8 mouse cellular contexts compared by ENCODE assay signal in the genomic region with DNA sequence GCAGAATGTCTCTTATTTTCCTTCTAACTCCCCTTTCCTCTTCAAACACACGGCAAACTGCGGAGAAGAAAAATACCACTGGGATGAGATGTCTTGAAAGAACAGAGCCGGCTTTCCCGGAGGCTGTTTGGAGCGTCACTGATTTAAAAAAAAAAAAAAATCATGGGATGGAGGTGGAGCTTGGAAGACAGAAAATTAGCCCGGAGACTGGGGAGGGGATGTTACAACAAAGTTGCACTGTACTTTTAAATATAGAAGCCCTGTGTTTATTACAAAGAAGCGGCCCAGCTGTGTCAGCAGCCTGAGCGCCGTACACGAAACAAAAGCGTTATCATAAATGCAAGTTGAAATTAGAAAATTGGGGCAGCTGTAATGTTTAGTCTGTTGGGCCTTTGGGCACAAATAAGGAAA. TPM values are rescaled to one million over a fixed set of nuclear protein-coding genes. Genes with fewer than 3 reads are reported as not detected.
DNase-seq lines count a peak whose midpoint lies in the region; ATAC-seq and TF ChIP-seq lines count a peak whose summit lies in the region.

No protein-coding gene starts in this region.

- TF ChIP-seq POLR2A in bone marrow macrophage, adult 2 months (IDR thresholded peaks at IDR 0.05; ENCODE audit: borderline replicate concordance, low read depth, low read length) = no peak

- peak overlapping the region; percentile 97 for H3K27ac ChIP-seq in bone marrow macrophage, adult 2 months (ENCODE audit: insufficient read depth, low read depth, low read length)
- peak overlapping the region; percentile 100 for H3K27ac ChIP-seq in liver, postnatal 0 days (ENCODE audit: low read depth)

- TF ChIP-seq EP300 in liver, postnatal 0 days (IDR thresholded peaks at IDR 0.05; ENCODE audit: low read depth) = no peak

- H3K4me3 ChIP-seq in bone marrow macrophage, adult 2 months (ENCODE audit: insufficient read depth, low read length) = peak overlapping the region; percentile 96
- H3K4me3 ChIP-seq in liver, postnatal 0 days (ENCODE audit: low read depth, low read length) = peak overlapping the region; percentile 99

- H3K9ac ChIP-seq in liver, postnatal 0 days (replicated peaks) = peak overlapping the region; percentile 97

- no peaks in the 10 kb centered on the region for H3K27me3 ChIP-seq in liver, postnatal 0 days (ENCODE audit: insufficient read depth, low read length)

- peak overlapping the region; percentile 83 for H3K4me2 ChIP-seq in liver, postnatal 0 days (ENCODE audit: low read depth, low read length)

- peak; percentile 12 for DNase-seq in right cerebral cortex, postnatal 14 days
- no peak for DNase-seq in right cerebral cortex, postnatal 25 days
- DNase-seq in heart, adult 18-20 months = peak; percentile 71 to 75
- DNase-seq in kidney, adult 8-10 months = peak; percentile 47 to 52
- DNase-seq in liver, postnatal 0 days = no peak
- peak; percentile 21 for DNase-seq in retina, postnatal 7 days (ENCODE audit: low read depth, low spot score)
- no peak for DNase-seq in urinary bladder, postnatal 36 days (ENCODE audit: low spot score in 2 of 2)

- H3K9me3 ChIP-seq in liver, postnatal 0 days (ENCODE audit: low read length) = no peaks in the 10 kb centered on the region

- H3K4me1 ChIP-seq in bone marrow macrophage, adult 2 months (ENCODE audit: control insufficient read depth, insufficient read depth, low read length) = peaks cover 29% of the 10 kb centered on the region
- H3K4me1 ChIP-seq in liver, postnatal 0 days (ENCODE audit: insufficient read depth) = peaks cover 35% of the 10 kb centered on the region

- ATAC-seq in liver, postnatal 0 days = no peak

- 0% methylated on average over 11 of the region's 11 CpGs for WGBS in liver, postnatal 0 days (ENCODE audit: insufficient replicate concordance)

- no peaks in the 10 kb centered on the region for H3K36me3 ChIP-seq in liver, postnatal 0 days (replicated peaks; ENCODE audit: insufficient read depth, low read length)

- TF ChIP-seq CTCF in bone marrow macrophage, adult 2 months (IDR thresholded peaks at IDR 0.05; ENCODE audit: low read depth, low read length) = no peak
- no peak for TF ChIP-seq CTCF in liver, postnatal 0 days (IDR thresholded peaks at IDR 0.05; ENCODE audit: low read depth)

RNA-seq across cellular contexts. Expression of a gene that starts 0.9 kb away (rescaled TPM):
- 41.3 and 55.2 TPM in 2 replicates for polyA plus RNA-seq in bone marrow macrophage, adult 2 months (2012; ENCODE audit: insufficient read depth, insufficient read length, missing spikeins)
- 10 to 100 TPM; 20.5 to 21.7 TPM for total RNA-seq in heart, adult 18-20 months (2021)
- polyA plus RNA-seq in liver, postnatal 0 days (2015; fragmentation: Nextera tagmentation; extraction: Ambion mirVana) = 15.1 and 16.2 TPM in 2 replicates

RNA-seq across cellular contexts. Expression of a gene that starts 1.3 kb away (rescaled TPM):
- 69.9 and 74.0 TPM in 2 replicates for polyA plus RNA-seq in bone marrow macrophage, adult 2 months (2012; ENCODE audit: insufficient read depth, insufficient read length, missing spikeins)
- total RNA-seq in heart, adult 18-20 months (2021) = 10 to 100 TPM; 12.4 to 15.0 TPM
- 9.0 and 11.0 TPM in 2 replicates for polyA plus RNA-seq in liver, postnatal 0 days (2015; fragmentation: Nextera tagmentation; extraction: Ambion mirVana)

RNA-seq across cellular contexts. Expression of a gene that starts 30.6 kb away (rescaled TPM):
- polyA plus RNA-seq in bone marrow macrophage, adult 2 months (2012; ENCODE audit: insufficient read depth, insufficient read length, missing spikeins) = 0.50 and 1.0 TPM in 2 replicates
- under 1 TPM; 0.12 to 0.39 TPM for total RNA-seq in heart, adult 18-20 months (2021)
- polyA plus RNA-seq in liver, postnatal 0 days (2015; fragmentation: Nextera tagmentation; extraction: Ambion mirVana) = 1.8 and 2.4 TPM in 2 replicates

RNA-seq across cellular contexts. Expression of a gene that starts 55.9 kb away (rescaled TPM):
- polyA plus RNA-seq in bone marrow macrophage, adult 2 months (2012; ENCODE audit: insufficient read depth, insufficient read length, missing spikeins) = 6.5 and 8.7 TPM in 2 replicates
- total RNA-seq in heart, adult 18-20 months (2021) = 1 to 10 TPM; 8.9 to 9.1 TPM
- polyA plus RNA-seq in liver, postnatal 0 days (2015; fragmentation: Nextera tagmentation; extraction: Ambion mirVana) = 2.6 and 3.0 TPM in 2 replicates

Comparison
In these comparisons a context has a peak if more than half of its experiments do, and no peak if none do; other contexts are left out.
1. DNase-seq: peak in right cerebral cortex, postnatal 14 days (single experiment), heart, adult 18-20 months (2 of 2), kidney, adult 8-10 months (2 of 2) and retina, postnatal 7 days (single experiment); none in right cerebral cortex, postnatal 25 days (single experiment), liver, postnatal 0 days (single experiment) and urinary bladder, postnatal 36 days (0 of 2).